Mouse (Mus musculus): ENCODE data around the gene Sat2.

Gene Sat2

DNA sequence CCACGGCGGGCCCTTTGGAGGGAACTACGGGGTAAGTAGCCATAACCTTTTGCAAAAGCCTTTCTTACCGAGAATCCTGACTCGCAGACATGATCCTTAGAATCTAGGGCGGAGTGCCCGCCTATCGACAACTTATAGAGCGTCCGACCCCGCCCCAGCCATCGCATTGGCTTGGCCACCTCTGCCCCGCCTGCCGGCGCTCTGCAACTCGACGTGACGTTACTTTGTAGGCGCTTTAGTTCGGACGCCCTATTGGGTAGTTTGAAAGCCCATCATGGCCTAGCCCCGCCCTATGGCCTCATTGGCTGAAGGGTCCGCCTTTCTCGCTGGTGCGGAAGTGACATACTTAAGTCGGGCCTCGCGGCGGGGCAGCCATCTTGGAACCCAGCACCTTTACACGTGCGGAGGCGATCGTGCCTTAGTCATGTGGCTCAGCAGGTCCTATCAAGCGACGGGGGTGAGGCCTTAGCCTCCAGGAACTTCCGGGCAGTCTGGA, 50.4 kb downstream of the Sat2 start, which contains the start of gene Eif4a1:
Eif4a1 (minus strand) TSS at position 213 of the 496 bp plus-strand sequence.
- DNase-seq: peak; percentile 100
